Mouse (Mus musculus) fat pad, adult 2 months (tissue): ENCODE results near the gene Mprip.
"Not testable (repeated sequence)": the region's sequence is repeated elsewhere in the genome, so short reads cannot be mapped to it uniquely, and the experiment has no call there.

Experiments used
- DNase-seq: peaks from one replicate; pipeline ENCODE4 v3.0.0-alpha.2; 2011; ENCODE audit warnings: low read depth, low spot score; ENCODE audit errors: extremely low read depth

The Mprip gene

GRCm38 (mm10) chr11:59707931-59708611 is 47.0 kb downstream of the Mprip start:
- DNase-seq: no peak

- no peak for DNase-seq
These were observed 54.3 kb downstream of the Mprip start for GRCm38 (mm10) chr11:59715424-59715840.

DNA sequence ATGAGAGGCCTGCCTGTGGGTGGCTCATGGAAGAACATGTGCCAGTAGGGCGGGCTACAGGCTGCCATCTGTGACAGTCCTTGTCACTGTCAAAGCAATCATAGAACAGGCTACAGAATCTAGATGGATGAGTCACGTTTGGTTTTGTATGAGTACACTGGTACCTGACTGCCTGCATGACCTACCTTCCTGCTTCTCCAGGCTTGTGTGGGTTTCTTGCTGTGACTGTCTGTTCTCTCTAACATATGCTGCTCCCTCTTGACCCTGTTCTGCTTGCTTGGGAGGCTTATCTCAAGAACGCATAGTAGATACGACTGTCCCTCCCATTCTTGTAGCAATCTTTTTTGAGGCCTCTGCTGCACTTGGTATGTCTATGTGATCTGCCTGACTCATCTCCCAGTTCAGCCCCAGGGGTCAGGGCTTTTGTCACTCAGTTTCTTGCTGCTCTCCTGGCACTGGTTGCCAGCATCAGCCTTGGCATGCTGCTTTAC is 56.7 kb downstream of the Mprip start:
- no peak for DNase-seq

DNA sequence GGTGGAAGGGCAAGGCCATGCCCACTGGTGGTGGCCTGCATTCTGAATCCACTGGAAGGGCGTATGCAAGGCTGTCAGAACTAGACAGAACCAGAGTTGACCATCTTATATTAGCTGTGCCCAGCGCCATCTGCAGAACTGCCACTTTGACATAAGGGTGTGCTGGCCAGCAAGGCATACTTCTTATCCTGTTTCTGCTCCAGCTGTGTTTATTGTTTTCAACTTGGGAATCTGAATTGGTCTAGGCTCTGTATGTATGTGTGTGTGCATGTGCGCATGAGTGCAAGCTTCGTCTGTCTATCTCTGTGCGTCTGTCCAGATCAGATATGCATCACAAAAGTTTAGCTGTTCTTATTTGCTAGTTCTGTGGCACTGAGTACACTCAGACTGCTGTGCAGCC is 58.1 kb downstream of the Mprip start:
- no peak for DNase-seq

DNA sequence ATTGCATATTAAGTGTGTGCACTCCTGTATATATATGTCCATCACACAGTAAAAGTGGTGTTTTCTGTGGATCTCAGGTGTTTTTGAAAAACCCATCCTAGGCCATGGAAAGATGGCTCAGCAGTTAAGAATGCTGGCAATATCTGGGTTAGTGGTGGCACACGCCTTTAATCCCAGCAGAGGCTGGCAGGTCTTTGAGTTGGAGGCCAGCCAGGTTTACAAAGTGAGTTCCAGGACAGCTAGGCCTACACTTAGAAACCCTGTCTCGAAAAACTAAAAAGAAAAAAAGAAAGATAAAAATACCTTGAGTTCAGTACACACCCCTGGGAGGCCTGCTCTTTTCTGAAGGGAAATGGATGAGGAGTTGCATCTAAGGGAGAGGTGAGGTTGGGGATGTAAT is 60.3 kb downstream of the Mprip start:
- no peak for DNase-seq

GRCm38 (mm10) chr11:59727204-59727603 is 66.1 kb downstream of the Mprip start:
- no peak for DNase-seq

DNA sequence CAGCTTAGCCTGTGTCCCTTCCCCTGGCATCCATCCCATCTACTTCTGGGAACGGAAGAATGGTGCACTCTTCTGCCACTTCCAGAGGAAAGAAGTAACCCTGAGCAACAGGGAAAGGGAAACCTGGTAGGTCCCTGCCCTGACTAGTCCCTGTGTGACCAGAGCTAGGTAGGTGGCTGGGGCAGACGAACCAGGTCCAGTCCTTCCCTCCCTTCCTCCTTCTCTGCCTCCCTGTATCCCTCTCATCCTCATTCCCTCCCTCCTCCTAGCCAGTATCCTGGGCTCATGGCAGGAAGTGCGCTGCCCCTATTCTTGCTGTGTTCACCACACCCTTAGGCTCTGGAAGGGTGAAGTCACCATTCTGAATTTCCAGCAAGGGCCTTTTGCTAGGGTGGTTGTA is 70.7 kb downstream of the Mprip start:
- no peak for DNase-seq

DNA sequence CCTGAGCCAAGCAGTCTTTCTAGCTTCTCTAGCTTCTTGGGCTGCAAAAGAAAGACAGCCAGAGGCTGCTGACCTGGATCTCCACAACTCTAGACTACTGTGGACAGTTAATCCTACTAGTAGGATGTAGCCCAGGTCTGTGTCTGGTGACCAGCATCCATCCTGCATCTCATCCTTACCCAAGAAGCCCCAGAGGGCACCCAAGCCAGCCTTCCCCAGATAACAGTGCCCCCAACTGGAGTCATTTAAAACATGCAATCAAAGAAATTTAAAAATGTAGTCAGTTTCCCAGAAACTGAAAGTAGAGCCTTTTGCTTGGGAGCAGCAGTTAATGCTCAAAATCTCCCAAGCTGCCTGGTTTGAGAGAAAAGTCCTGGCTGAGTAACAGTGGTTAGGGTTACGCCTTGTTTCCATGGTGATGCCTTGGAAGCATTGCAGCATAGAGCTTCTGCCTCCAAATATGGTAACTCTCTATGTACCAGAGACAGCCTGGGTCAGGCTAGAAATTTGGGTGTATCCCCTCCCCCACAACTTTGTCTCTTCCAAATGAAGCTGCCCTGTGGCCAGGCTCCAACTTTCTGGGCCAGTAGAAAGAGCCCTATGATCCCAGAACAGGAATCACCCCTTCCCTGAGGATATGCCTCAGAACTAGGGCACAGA is 71.4 kb downstream of the Mprip start:
- no peak for DNase-seq

DNA sequence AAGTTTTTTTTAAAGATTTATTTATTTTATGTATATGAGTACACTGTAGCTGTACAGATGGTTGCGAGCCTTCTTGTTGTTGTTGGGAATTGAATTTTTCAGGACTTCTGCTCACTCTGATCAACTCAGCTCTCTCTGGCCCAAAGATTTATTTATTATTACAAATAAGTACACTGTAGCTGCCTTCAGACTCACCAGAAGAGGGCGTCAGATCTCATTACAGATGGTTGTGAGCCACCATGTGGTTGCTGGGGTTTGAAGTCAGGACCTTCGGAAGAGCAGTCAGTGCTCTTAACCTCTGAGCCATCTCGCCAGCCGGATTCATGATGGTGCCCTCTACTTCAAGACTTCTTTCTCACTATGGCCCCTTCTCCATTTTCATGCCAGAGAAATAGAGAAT is 72.5 kb downstream of the Mprip start:
- DNase-seq: not testable (repeated sequence)

- DNase-seq: no peak
These were observed 73.2 kb downstream of the Mprip start for GRCm38 (mm10) chr11:59734335-59734734.

- not testable (repeated sequence) for DNase-seq
These were observed 74.8 kb downstream of the Mprip start for GRCm38 (mm10) chr11:59735938-59736337.

GRCm38 (mm10) chr11:59737250-59737649 is 76.1 kb downstream of the Mprip start:
- no peak for DNase-seq

DNA sequence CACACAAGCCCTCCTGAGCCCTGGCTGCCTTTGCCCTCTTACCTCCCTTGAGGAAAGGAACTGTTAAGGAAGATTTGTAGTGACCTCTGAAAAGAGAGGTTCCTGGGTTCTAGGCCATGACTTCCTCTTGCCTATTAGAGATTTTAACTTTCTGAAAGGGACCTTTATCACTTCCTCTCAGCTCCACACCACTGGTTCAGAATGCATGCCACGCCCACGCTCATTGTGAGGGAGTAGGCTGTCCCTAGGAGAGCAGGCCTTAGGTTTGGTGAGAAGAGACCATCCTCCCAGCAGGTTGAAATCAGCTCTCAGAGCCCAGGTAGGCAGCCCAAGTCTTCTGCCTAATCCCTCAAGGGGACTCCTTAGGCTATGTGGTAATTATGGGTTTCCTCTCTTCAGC is 78.9 kb downstream of the Mprip start:
- no peak for DNase-seq

DNA sequence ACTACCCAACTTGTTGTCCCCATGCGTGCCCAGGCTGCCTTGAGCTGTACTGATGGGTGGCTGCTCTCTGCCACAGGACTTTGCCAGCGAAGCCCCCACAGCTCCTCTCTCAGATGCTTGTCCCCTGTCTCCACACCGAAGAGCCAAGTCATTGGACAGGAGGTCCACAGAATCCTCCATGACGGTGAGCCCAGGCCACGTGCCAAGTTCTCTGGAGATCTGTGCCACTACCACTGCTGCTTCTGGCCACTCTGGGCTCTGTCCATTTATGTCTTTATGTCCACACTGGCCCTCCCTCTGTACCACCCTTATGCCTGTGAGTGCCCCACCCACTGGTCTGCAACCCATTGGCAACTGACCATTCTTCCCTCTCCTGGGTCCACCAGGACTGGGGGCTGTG is 80.8 kb downstream of the Mprip start:
- DNase-seq: no peak

GRCm38 (mm10) chr11:59743307-59743706 is 82.2 kb downstream of the Mprip start:
- DNase-seq: no peak

- DNase-seq: no peak
These were observed 82.6 kb downstream of the Mprip start for GRCm38 (mm10) chr11:59743712-59744111.

DNA sequence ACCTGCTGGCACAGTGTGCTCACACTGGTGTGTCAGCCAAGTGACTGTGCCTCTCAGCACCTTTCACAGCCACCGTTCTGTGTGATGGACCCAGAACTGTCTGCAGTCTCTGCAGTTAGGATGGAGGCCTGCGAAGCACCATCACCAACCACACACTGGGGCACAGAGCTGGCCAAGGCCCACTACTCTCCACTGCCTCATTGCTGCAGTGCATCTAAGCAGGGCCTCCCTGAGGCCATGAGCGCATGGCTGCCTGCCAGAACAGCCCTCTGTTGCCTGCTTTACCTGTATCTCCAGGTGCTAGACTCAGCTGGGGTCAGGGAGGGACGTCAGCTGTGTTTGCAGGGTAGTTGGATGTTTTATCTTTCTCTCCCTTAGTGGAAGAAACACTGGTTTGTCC is 83.3 kb downstream of the Mprip start:
- DNase-seq: no peak

GRCm38 (mm10) chr11:59745851-59746250 is 84.7 kb downstream of the Mprip start:
- DNase-seq: peak; percentile 52

DNA sequence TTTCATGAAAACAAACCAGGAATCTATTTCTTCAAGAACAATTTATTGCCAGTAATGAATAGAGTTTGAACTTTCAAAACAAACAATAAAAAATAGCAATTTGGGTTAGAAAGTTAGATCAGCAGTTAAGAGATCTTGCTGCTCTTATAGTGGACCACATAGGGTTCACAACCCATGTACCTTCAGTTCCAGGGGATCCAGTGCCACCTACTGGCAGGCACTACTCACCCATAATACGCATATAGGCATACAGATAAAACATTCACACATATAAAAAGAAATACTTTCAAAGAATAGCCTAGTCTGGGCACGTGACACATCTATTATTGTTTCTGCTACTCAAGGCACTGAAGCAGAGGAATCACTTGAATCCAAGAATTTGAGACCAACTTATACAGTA is 85.5 kb downstream of the Mprip start:
- DNase-seq: no peak

GRCm38 (mm10) chr11:59749050-59749449 is 87.9 kb downstream of the Mprip start:
- DNase-seq: no peak

- no peak for DNase-seq
These were observed 93.4 kb downstream of the Mprip start for GRCm38 (mm10) chr11:59754504-59754903.

- no peak for DNase-seq
These were observed 95.2 kb downstream of the Mprip start for GRCm38 (mm10) chr11:59756351-59756750.
